Mouse (Mus musculus): ENCODE results near the gene Atf7.
A peak's percentile ranks its signal among the peaks of the same experiment; 100 is the strongest.

The Atf7 gene

GRCm38 (mm10) chr15:102515261-102515660 lies 110.0 kb downstream of the Atf7 start:
- DNase-seq: no peak

DNA sequence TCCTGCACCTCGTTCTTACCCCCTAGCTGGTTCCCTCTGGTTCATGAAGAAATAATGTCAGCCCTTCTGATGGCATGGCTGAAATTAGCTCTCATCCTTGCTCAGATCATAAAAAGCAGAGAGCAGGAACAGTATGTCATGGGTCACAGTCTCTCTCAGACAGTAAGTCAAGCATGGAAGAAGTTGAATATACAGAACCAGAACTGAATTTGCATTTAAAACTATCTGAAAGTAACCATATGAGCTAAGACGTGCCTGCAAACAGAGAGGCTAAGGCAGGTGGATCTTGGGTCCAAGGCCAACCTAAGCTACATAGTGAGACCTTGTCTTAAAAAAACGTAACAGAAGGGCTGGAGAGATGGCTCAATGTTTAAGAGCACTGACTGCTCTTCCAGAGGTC lies 112.3 kb downstream of the Atf7 start:
- no peak for DNase-seq

DNA sequence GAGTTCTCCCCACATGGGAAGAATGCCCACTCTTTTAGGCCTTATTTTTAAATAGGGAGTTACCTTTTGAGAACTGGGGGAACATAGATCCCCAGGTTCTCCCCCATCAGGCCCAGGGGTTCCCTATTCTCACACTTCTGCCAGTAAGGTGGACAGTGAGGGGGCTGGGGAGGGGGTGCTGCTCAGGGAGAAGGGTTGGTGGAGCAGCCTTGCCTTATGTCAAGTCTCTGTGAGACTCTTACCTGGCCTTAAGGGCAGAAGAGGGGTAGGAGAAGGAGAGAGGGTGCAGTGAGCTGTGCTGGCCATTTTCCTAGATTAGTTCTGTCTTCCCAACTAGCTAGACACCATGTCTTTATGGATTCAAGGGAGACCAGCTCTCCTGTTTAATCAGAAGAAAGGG lies 112.8 kb downstream of the Atf7 start:
- no peak for DNase-seq

DNA sequence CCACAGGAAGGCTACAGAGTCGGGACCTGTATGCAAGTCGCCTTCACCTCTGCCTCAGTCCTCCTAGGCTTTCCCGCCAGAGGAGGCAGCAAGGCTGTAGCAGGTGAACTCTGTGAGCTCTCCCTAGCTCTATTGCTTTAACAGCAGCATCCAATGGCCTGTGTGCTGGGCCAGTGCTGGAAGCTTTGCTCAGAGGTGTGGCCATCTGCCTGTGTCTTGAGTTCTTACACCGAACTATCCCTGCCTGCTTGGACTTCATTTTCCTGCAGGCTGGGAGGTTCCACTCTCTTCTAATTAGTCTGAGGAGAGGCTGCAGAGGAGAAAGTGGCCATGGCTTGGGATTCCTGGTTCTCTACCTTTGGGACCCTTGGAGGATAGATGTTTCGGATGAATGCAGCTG lies 113.3 kb downstream of the Atf7 start:
- DNase-seq: no peak

GRCm38 (mm10) chr15:102511285-102511833 lies 113.9 kb downstream of the Atf7 start:
- no peak for DNase-seq

- peak; percentile 68 to 85 for DNase-seq
Measured at GRCm38 (mm10) chr15:102510590-102511284, 114.5 kb downstream of the Atf7 start.

DNA sequence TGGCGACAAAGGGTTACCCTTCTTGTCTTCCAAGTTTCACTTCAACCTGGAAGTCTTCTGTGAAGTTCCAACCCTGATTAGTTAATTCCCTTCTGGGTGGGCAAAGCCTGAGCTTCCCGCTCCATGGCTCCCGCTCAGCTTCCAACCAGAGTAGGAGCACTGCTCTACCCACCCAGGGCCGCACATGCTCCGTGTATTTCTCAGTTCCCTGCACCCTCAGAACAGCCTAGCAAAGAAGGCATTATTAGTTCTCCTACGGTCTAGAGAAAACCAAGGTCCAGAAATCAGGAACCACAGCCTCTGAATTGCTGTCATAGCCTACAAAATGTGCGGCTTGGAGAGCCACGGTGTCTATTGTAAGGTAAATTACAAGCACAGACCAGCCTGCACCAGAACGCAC lies 115.2 kb downstream of the Atf7 start:
- DNase-seq: no peak

- DNase-seq: no peak
Measured at GRCm38 (mm10) chr15:102508336-102508735, 116.9 kb downstream of the Atf7 start.

DNA sequence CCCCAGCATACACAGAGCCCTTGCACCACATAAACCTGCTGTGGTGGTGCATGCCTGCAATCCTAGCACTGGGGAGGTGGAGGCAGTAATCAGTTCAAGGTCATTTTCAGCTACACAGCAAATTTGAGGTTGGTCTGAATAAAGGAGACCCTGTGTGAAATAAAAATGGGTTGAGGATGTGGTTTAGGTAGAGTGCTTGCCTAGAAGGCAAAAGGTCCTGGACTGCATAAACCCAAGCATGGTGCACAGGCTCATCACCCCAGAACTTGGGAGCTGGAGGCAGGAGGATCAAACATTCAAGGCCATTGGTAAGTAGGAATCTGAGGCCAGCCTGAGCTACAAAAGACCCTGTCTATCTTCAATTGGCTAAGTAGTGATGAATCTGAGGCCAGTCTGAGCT lies 117.7 kb downstream of the Atf7 start:
- DNase-seq: no peak

- DNase-seq: no peak
Measured at GRCm38 (mm10) chr15:102506864-102507263, 118.4 kb downstream of the Atf7 start.

DNA sequence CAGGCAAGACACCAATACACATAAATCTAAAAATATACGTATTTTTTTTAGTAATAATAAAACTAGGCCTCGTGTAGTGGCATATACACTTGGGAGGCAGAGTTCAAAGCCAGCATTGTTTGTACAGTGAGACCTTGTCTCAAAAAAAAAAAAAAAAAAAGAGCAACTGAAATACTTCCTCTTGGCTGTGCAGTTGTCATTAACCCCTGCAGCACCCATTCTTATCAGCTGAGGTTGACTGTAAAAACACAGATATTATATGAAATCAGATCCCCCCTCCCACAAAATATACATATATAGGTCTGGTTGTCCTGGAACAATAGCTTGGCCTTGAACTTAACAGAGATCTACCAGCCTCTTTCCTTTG lies 118.8 kb downstream of the Atf7 start:
- DNase-seq: no peak

GRCm38 (mm10) chr15:102505770-102506463 lies 119.3 kb downstream of the Atf7 start:
- no peak for DNase-seq

- no peak for DNase-seq
Measured at GRCm38 (mm10) chr15:102505073-102505769, 120.0 kb downstream of the Atf7 start.

- no peak for DNase-seq
Measured at GRCm38 (mm10) chr15:102503924-102504782, 121.1 kb downstream of the Atf7 start.

- no peak for DNase-seq
Measured at GRCm38 (mm10) chr15:102503447-102503846, 121.8 kb downstream of the Atf7 start, which contains the start of gene Gm10337. TSS of gene Gm10337 (plus strand) at chr15:102503722.

DNA sequence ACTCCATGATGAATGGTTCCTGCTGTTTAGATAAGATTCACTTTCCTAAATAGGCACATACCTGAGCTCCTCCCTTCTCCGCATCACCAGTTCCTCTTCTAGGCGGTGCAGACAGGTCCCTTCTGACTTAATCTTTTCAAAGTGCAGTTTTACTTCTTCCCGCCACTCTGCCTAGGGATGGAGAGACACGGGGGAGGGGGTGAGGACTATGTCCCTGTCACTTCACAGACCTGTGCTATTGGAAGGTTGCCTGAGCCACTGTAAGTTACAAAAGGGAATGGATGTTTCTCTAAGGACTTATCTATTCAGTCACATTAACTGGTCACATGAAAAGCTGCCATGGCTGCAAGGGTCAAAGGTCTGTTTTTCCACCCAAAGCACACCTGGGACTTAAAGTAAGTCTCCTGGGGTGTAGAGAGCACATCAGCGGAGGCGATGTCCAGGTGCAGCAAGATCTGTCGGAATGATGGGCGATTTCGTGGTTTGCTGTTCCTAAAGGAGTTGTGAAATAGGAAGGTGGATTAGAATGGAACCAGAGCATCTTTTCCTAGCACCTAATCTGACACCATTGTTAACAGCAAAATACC lies 122.9 kb downstream of the Atf7 start:
- no peak for DNase-seq

GRCm38 (mm10) chr15:102501084-102501814 lies 124.0 kb downstream of the Atf7 start:
- no peak for DNase-seq

DNA sequence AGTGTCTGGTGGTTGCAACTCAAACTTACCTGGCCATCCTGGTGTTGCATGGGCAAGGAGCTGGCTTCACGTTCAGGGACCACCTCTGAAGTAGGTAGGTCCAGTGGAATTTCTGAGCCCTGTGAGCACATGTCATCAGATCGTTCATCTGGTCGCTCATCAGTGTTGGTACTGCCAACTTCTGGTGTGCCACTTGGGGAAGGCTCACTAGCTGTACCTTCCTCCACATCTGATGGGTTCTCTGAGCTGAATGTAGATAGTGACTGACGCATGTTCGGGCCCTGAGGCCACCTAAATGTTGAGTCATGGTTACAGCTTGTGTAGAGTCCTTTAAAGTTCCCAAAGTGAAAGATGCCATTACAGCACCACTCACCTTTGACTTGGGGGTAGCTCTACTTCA lies 124.8 kb downstream of the Atf7 start:
- DNase-seq: no peak

DNA sequence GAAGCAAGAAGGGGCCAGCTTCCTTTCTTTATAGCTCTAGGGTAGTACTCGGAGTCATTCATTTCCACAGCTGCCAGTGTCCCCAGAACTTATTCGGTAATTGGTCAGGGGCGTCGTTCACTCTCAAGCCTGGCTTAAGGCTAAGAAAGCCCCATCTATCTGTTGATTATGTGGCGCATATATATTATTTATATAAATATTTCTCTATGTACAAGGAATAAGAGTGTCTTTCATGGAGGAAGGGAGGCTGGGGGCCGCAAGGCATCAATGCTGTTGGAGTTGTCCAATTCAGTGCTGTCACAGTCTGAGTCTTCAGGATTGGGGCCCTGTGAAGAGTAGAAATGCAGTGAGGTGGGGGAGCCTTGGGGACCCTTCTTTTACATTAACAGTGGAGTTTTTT lies 125.4 kb downstream of the Atf7 start:
- no peak for DNase-seq

- DNase-seq: no peak
Measured at GRCm38 (mm10) chr15:102499370-102499769, 125.9 kb downstream of the Atf7 start.

DNA sequence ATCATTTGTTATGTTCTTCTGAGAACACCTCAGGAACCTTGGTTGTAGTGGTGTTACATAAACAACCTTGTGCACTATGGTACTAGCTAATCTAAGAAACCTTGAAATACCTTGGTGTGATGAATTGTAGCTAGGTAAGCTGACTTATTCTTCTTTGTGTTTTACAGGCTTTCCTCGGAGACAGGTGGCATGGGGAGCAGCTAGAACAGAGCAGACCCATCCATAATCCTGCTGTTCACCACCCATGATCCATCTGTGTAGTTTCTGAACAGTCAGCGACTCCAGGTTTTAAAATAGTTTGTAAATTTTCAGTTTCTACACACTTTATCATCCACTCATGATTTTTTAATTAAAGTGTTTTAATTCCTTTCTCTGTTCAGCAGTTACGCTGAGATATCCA lies 126.9 kb downstream of the Atf7 start:
- DNase-seq: no peak

DNA sequence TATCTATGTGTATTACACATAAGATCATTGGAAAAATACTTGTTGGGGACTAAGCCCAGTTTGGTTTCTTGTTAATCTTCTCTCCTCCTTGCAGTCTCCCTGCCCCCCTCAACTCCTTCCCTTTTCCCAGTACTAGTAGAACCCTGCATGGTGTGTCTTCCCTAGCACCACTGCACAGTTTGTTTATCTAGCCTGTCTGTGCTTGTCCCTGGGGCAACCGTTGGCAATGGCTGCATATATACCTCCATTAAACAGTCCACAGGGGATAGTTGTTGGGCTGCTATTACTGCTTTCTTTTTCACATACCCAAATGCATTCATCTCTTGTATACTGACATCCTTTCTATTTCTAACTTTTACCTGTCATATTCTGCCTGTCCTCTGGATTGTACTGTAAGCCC lies 137.6 kb downstream of the Atf7 start:
- no peak for DNase-seq
